Mouse (Mus musculus): ENCODE results near the gene Sipa1l1.

DNA sequence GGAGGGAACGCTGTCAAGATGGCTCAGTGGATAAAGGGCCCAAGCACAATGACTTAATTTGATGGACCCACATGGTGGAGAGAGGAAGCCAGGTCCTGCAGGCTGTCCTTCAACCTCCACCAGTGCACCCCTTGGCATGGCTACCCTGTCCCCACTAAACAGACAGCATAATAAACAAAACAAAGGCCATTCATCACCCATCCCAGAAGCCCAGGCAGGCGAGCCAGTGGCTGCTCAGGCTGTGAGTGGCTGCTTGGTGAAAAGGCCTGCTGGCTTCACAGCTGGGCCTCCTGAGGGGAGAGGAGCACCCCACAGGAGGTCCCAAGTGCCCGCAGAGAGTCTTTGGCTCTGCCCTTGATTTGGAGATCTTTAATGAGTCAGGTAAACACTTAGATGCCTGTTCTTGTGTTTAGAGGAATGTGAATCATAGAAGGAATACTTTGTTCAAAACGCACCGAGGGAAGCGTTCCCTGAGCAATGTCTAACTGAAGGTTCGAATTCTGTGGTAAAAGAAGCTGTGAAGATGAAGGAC lies 27.6 kb downstream of the Sipa1l1 start:
- TF ChIP-seq POLR2A (IDR thresholded peaks at IDR 0.05; ENCODE audit: borderline replicate concordance, insufficient read depth, low read length): no peak
- TF ChIP-seq CTCF (IDR thresholded peaks at IDR 0.05; ENCODE audit: borderline replicate concordance, insufficient read depth, low read depth, low read length): no peak

Data from cerebellum, adult 2 months (tissue).